Mouse (Mus musculus): Measurements from ENCODE around the gene Tma16.

DNA sequence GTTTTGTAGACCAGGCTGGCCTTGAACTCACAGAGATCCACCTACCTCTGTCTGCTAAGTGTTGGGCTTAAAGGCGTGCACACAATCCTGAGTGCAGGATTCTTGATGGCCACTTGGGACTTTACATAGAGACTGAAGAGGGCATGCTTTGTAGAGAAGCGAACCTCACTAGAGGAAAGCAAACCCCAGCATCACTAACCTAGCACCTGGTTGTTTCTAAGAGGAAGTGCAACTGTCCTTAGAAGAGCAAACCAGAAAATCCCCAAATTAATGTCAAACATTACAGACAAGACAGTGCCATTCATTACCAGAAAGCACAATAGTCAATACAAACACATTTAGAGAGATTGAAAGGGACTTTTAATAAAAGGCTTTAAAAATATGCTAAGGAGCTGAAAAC is 17.1 kb upstream of the Tma16 start:
- TF ChIP-seq CTCF (IDR thresholded peaks at IDR 0.05; ENCODE audit: control insufficient read depth, insufficient read depth, insufficient read length) (no peak), FOSL1 (IDR thresholded peaks at IDR 0.05; ENCODE audit: insufficient read depth, low read length, poor library complexity, severe bottlenecking) (no peak), MYOD1 (IDR thresholded peaks at IDR 0.05; ENCODE audit: control insufficient read depth, insufficient read length, low read depth) (no peak), CEBPB (IDR thresholded peaks at IDR 0.05; ENCODE audit: low read depth) (no peak), MAX (IDR thresholded peaks at IDR 0.05) (no peak)

All from C2C12 (cell line).